9 mouse cellular contexts compared by ENCODE assay signal in the genomic region with DNA sequence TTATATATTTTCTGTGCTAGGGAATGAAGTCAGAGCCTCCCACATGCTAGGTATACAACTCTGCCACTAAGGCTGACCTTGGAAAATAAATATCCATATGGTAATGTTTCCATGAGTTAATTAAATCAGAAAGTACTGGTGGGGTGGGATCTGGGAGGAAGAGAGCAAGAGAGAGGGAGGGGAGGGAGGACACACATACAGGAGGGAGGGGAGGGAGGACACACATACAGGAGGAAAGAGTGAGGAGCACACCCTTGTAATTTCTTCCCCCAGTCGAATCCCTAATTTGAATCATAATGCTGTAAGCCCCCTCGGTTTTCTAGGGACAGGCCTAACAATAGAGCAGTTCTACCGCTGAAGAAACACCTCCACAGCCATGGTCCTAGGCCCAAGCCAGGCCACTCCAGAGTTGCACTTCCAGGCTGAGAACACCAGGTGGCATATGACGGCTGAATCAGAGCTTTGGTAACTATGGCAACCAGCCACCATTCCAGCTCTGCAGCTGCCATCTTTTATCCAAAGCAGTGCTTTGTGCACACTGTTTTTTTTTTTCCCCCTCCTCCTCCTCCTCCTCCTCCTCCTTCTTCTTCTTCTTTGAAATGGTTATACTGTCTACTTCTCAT. TPM values are rescaled to one million over a fixed set of nuclear protein-coding genes. Genes with fewer than 3 reads are reported as not detected.
A peak's percentile ranks its signal among the peaks of the same experiment; 100 is the strongest.
DNase-seq lines count a peak whose midpoint lies in the region; ATAC-seq lines count a peak whose summit lies in the region.
"Had no signal": no experiment of that assay in that cellular context is flagged by ENCODE, and none has a peak within 500 bp of the region (broad histone marks: within the 10 kb centered on the region; RNA-seq: fewer than 3 reads in every experiment).

No protein-coding gene starts in this region.

- H3K4me3 ChIP-seq in embryonic facial prominence, embryonic 11.5 days (ENCODE audit: low read depth, low read length) = no peak overlapping the region
- no peak overlapping the region for H3K4me3 ChIP-seq in kidney, embryonic 16.5 days (ENCODE audit: low read length)
- H3K4me3 ChIP-seq in liver, embryonic 13.5 days (replicated peaks) = no peak overlapping the region
- H3K4me3 ChIP-seq in neural tube, embryonic 11.5 days (ENCODE audit: low read depth, low read length) = no peak overlapping the region
- H3K4me3 ChIP-seq: heart, embryonic 15.5 days had no signal

- no peaks in the 10 kb centered on the region for H3K27me3 ChIP-seq in embryonic facial prominence, embryonic 11.5 days (ENCODE audit: control insufficient read depth, insufficient read depth, low read length)
- H3K27me3 ChIP-seq in kidney, embryonic 16.5 days (ENCODE audit: insufficient read depth, low read length) = no peaks in the 10 kb centered on the region
- no peaks in the 10 kb centered on the region for H3K27me3 ChIP-seq in liver, embryonic 13.5 days
- H3K27me3 ChIP-seq in neural tube, embryonic 11.5 days (ENCODE audit: control insufficient read depth, insufficient read depth, low read length) = no peaks in the 10 kb centered on the region
- H3K27me3 ChIP-seq: heart, embryonic 15.5 days had no signal

- WGBS in embryonic facial prominence, embryonic 11.5 days = 8% methylated on average over 4 of the region's 4 CpGs
- 30% methylated on average over 4 of the region's 4 CpGs for WGBS in kidney, embryonic 16.5 days
- 18% methylated on average over 4 of the region's 4 CpGs for WGBS in liver, embryonic 13.5 days (ENCODE audit: insufficient replicate concordance)
- WGBS in neural tube, embryonic 11.5 days = 9% methylated on average over 4 of the region's 4 CpGs

- H3K4me1 ChIP-seq in embryonic facial prominence, embryonic 11.5 days (ENCODE audit: control insufficient read depth, insufficient read depth, low read length) = no peaks in the 10 kb centered on the region
- H3K4me1 ChIP-seq in kidney, embryonic 16.5 days (ENCODE audit: insufficient read depth, low read length) = peaks cover 18% of the 10 kb centered on the region
- H3K4me1 ChIP-seq in liver, embryonic 13.5 days (replicated peaks) = peaks cover 11% of the 10 kb centered on the region
- H3K4me1 ChIP-seq in neural tube, embryonic 11.5 days (ENCODE audit: control insufficient read depth, insufficient read depth, low read length) = peaks cover 10% of the 10 kb centered on the region; the same call in 1 of the 2 replicates
- H3K4me1 ChIP-seq: heart, embryonic 15.5 days had no signal

- no peak overlapping the region for H3K4me2 ChIP-seq in embryonic facial prominence, embryonic 11.5 days (ENCODE audit: low read depth, low read length)
- H3K4me2 ChIP-seq in kidney, embryonic 16.5 days (replicated peaks; ENCODE audit: low read depth, low read length) = no peak overlapping the region
- no peak overlapping the region for H3K4me2 ChIP-seq in liver, embryonic 13.5 days
- H3K4me2 ChIP-seq in neural tube, embryonic 11.5 days (ENCODE audit: low read depth) = no peak overlapping the region
- H3K4me2 ChIP-seq: heart, embryonic 15.5 days had no signal

- H3K27ac ChIP-seq in embryonic facial prominence, embryonic 11.5 days (replicated peaks; ENCODE audit: low read depth, low read length) = no peak overlapping the region
- no peak overlapping the region for H3K27ac ChIP-seq in kidney, embryonic 16.5 days (ENCODE audit: low read length)
- no peak overlapping the region for H3K27ac ChIP-seq in liver, embryonic 13.5 days
- 0 out of 2 replicates have a peak overlapping the region, but pooled peaks have one; percentile 15 for H3K27ac ChIP-seq in neural tube, embryonic 11.5 days (ENCODE audit: low read depth, low read length)
- H3K27ac ChIP-seq: heart, embryonic 15.5 days had no signal

- peak; percentile 84 for ATAC-seq in embryonic facial prominence, embryonic 11.5 days (replicated peaks; ENCODE audit: insufficient number of reproducible peaks, low FRiP score, low TSS enrichment, low read depth)
- peak; percentile 78; the same call in 1 of the 2 replicates for ATAC-seq in kidney, embryonic 16.5 days (ENCODE audit: low FRiP score, low TSS enrichment)
- ATAC-seq in liver, embryonic 13.5 days (ENCODE audit: low read depth) = no peak
- peak; percentile 84 for ATAC-seq in neural tube, embryonic 11.5 days (ENCODE audit: insufficient read depth, low FRiP score, low TSS enrichment)

- H3K36me3 ChIP-seq in embryonic facial prominence, embryonic 11.5 days (replicated peaks; ENCODE audit: control insufficient read depth, insufficient read depth, low read depth, low read length) = no peaks in the 10 kb centered on the region
- H3K36me3 ChIP-seq in kidney, embryonic 16.5 days (ENCODE audit: insufficient read depth, low read length) = no peaks in the 10 kb centered on the region
- H3K36me3 ChIP-seq in liver, embryonic 13.5 days = no peaks in the 10 kb centered on the region
- H3K36me3 ChIP-seq in neural tube, embryonic 11.5 days (ENCODE audit: control insufficient read depth, insufficient read depth, low read length) = no peaks in the 10 kb centered on the region
- H3K36me3 ChIP-seq: heart, embryonic 15.5 days had no signal

- peak; percentile 62 to 69 for DNase-seq in CD8-positive naive resting alpha-beta T cell, adult 2 months (ENCODE audit: low read depth in 2 of 2, low spot score in 2 of 2)
- DNase-seq in adrenal gland, postnatal 36 days = peak; percentile 72 to 82
- DNase-seq in embryonic facial prominence, embryonic 11.5 days (ENCODE audit: low spot score) = peak; percentile 92
- DNase-seq in heart, adult 8-10 months (ENCODE audit: low spot score) = peak; percentile 45
- peak; percentile 26 for DNase-seq in liver, embryonic 13.5 days
- peak; percentile 87 for DNase-seq in neural tube, embryonic 11.5 days (ENCODE audit: low spot score)
- peak; percentile 62 for DNase-seq in telencephalon, adult 2 months (ENCODE audit: low read depth, low spot score)

- H3K9ac ChIP-seq in embryonic facial prominence, embryonic 11.5 days (replicated peaks; ENCODE audit: low read length) = no peak overlapping the region
- no peak overlapping the region for H3K9ac ChIP-seq in kidney, embryonic 16.5 days (replicated peaks; ENCODE audit: low read length)
- H3K9ac ChIP-seq in liver, embryonic 13.5 days = no peak overlapping the region
- H3K9ac ChIP-seq in neural tube, embryonic 11.5 days (ENCODE audit: low read length) = no peak overlapping the region; the same call in 1 of the 2 replicates
- H3K9ac ChIP-seq: heart, embryonic 15.5 days had no signal

- H3K9me3 ChIP-seq in embryonic facial prominence, embryonic 11.5 days (replicated peaks; ENCODE audit: control insufficient read depth, low read length) = no peaks in the 10 kb centered on the region
- H3K9me3 ChIP-seq in kidney, embryonic 16.5 days (ENCODE audit: low read length) = no peaks in the 10 kb centered on the region
- no peaks in the 10 kb centered on the region for H3K9me3 ChIP-seq in liver, embryonic 13.5 days (replicated peaks)
- no peaks in the 10 kb centered on the region for H3K9me3 ChIP-seq in neural tube, embryonic 11.5 days (ENCODE audit: control insufficient read depth, low read length)
- H3K9me3 ChIP-seq: heart, embryonic 15.5 days had no signal

RNA-seq across cellular contexts. Expression of a gene that starts 59.5 kb away (rescaled TPM):
- total RNA-seq in adrenal gland, postnatal 36 days (2021) = 1,000 to 10,000 TPM in 1 of 2 experiments, under 1 TPM in 1; 0.79 to 1,641 TPM
- polyA plus RNA-seq in embryonic facial prominence, embryonic 11.5 days (2014; fragmentation: Nextera tagmentation; extraction: Ambion mirVana) = not detected in 2 replicates
- not detected for total RNA-seq in heart, adult 8-10 months (2022)
- 1.2 and 1.4 TPM in 2 replicates for polyA plus RNA-seq in kidney, embryonic 16.5 days (2015; fragmentation: Nextera tagmentation; extraction: Ambion mirVana)
- polyA plus RNA-seq in liver, embryonic 13.5 days (2015; fragmentation: Nextera tagmentation; extraction: Ambion mirVana) = 0.73 and 1.2 TPM in 2 replicates
- not detected in 2 replicates for polyA plus RNA-seq in neural tube, embryonic 11.5 days (2014; fragmentation: Nextera tagmentation; extraction: Ambion mirVana)
- polyA plus RNA-seq: heart, embryonic 15.5 days had no signal

Comparison
In these comparisons a context has a peak if more than half of its experiments do, and no peak if none do; other contexts are left out.
1. DNase-seq: peak in every context shown above with its lines; median percentile 92 in embryonic facial prominence, embryonic 11.5 days; 87 in neural tube, embryonic 11.5 days; 77 in adrenal gland, postnatal 36 days; 66 in CD8-positive naive resting alpha-beta T cell, adult 2 months; 62 in telencephalon, adult 2 months; 45 in heart, adult 8-10 months; 26 in liver, embryonic 13.5 days.